In genomic region chr1:171442413-171442760, GRCm38 (mm10) we compare ENCODE assay signal across 11 mouse cellular contexts. TPM values are rescaled to one million over a fixed set of nuclear protein-coding genes. Genes with fewer than 3 reads are reported as not detected.
DNase-seq lines count a peak whose midpoint lies in the region; ATAC-seq and TF ChIP-seq lines count a peak whose summit lies in the region.
"Had no signal": no experiment of that assay in that cellular context is flagged by ENCODE, and none has a peak within 500 bp of the region (broad histone marks: within the 10 kb centered on the region; RNA-seq: fewer than 3 reads in every experiment).

No protein-coding gene starts in this region.

- 0 out of 2 replicates have a peak, but pooled peaks cover 3% of the 10 kb centered on the region for H3K9me3 ChIP-seq in kidney, embryonic 14.5 days (ENCODE audit: control insufficient read depth, low read length)
- H3K9me3 ChIP-seq in kidney, embryonic 15.5 days (replicated peaks), result no peaks in the 10 kb centered on the region; the same call in 1 of the 2 replicates
- H3K9me3 ChIP-seq in liver, postnatal 0 days (ENCODE audit: low read length), result no peaks in the 10 kb centered on the region

- DNase-seq in kidney, adult 18-20 months, result no peak
- DNase-seq in liver, postnatal 0 days, result no peak
- DNase-seq in T-cell, adult 2 months (ENCODE audit: low spot score), result no peak
- DNase-seq in thymus, adult 18-20 months, result no peak
- no peak for DNase-seq in spleen, postnatal 14 days (ENCODE audit: low spot score in 2 of 2)
- DNase-seq: cerebellum, adult 18-20 months; right cerebral cortex, postnatal 25 days; thymus, postnatal 25 days had no signal

- H3K4me1 ChIP-seq in kidney, embryonic 14.5 days (ENCODE audit: control insufficient read depth, insufficient read depth, low read length), result peaks cover 44% of the 10 kb centered on the region
- H3K4me1 ChIP-seq in cortical plate, adult 2 months (ENCODE audit: control insufficient read depth, insufficient read depth, low read length), result no peaks in the 10 kb centered on the region
- H3K4me1 ChIP-seq in kidney, embryonic 15.5 days, result peaks cover 54% of the 10 kb centered on the region
- H3K4me1 ChIP-seq in liver, postnatal 0 days (ENCODE audit: insufficient read depth), result peaks cover 20% of the 10 kb centered on the region

- no peak for ATAC-seq in kidney, embryonic 14.5 days (ENCODE audit: low FRiP score, low TSS enrichment)
- no peak for ATAC-seq in kidney, embryonic 15.5 days (replicated peaks; ENCODE audit: low FRiP score)
- no peak for ATAC-seq in liver, postnatal 0 days

- no peak for TF ChIP-seq POLR2A in cortical plate, adult 2 months (IDR thresholded peaks at IDR 0.05; ENCODE audit: extremely low read depth, insufficient read depth, low read length)

- peak overlapping the region; percentile 80 for H3K27ac ChIP-seq in kidney, embryonic 14.5 days (ENCODE audit: low read depth, low read length)
- H3K27ac ChIP-seq in cortical plate, adult 2 months (ENCODE audit: insufficient read depth, low read length), result peak overlapping the region; percentile 65; the same call in 1 of the 2 replicates
- peak overlapping the region; percentile 95 for H3K27ac ChIP-seq in kidney, embryonic 15.5 days
- H3K27ac ChIP-seq in liver, postnatal 0 days (ENCODE audit: low read depth), result peak overlapping the region; percentile 78

- no peaks in the 10 kb centered on the region for H3K27me3 ChIP-seq in kidney, embryonic 14.5 days (ENCODE audit: control insufficient read depth, insufficient read depth, low read length)
- H3K27me3 ChIP-seq in kidney, embryonic 15.5 days, result no peaks in the 10 kb centered on the region
- H3K27me3 ChIP-seq in liver, postnatal 0 days (ENCODE audit: insufficient read depth, low read length), result no peaks in the 10 kb centered on the region

- H3K9ac ChIP-seq in kidney, embryonic 14.5 days (ENCODE audit: low read depth, low read length), result 0 out of 2 replicates have a peak overlapping the region, but pooled peaks have one; percentile 25
- H3K9ac ChIP-seq in kidney, embryonic 15.5 days, result no peak overlapping the region
- H3K9ac ChIP-seq in liver, postnatal 0 days (replicated peaks), result peak overlapping the region; percentile 52

- TF ChIP-seq CTCF in cortical plate, adult 2 months (IDR thresholded peaks at IDR 0.05; ENCODE audit: extremely low read depth, insufficient read depth, low read length), result no peak
- no peak for TF ChIP-seq CTCF in liver, postnatal 0 days (IDR thresholded peaks at IDR 0.05; ENCODE audit: low read depth)

- H3K36me3 ChIP-seq in kidney, embryonic 14.5 days (ENCODE audit: control insufficient read depth, insufficient read depth, low read length), result no peaks in the 10 kb centered on the region
- peaks cover 7% of the 10 kb centered on the region for H3K36me3 ChIP-seq in kidney, embryonic 15.5 days
- H3K36me3 ChIP-seq in liver, postnatal 0 days (replicated peaks; ENCODE audit: insufficient read depth, low read length), result no peaks in the 10 kb centered on the region

- 55% methylated on average over 8 of the region's 8 CpGs for WGBS in kidney, embryonic 14.5 days
- WGBS in kidney, embryonic 15.5 days, result 60% methylated on average over 8 of the region's 8 CpGs
- WGBS in liver, postnatal 0 days (ENCODE audit: insufficient replicate concordance), result 23% methylated on average over 8 of the region's 8 CpGs

- no peak overlapping the region for H3K4me3 ChIP-seq in kidney, embryonic 14.5 days (ENCODE audit: low read length)
- no peak overlapping the region for H3K4me3 ChIP-seq in cortical plate, adult 2 months (ENCODE audit: insufficient read depth, low read length)
- peak overlapping the region; percentile 14; the same call in 1 of the 2 replicates for H3K4me3 ChIP-seq in kidney, embryonic 15.5 days (replicated peaks)
- peak overlapping the region; percentile 21 for H3K4me3 ChIP-seq in liver, postnatal 0 days (ENCODE audit: low read depth, low read length)

- no peak for TF ChIP-seq EP300 in liver, postnatal 0 days (IDR thresholded peaks at IDR 0.05; ENCODE audit: low read depth)

- 0 out of 2 replicates have a peak overlapping the region, but pooled peaks have one; percentile 21 for H3K4me2 ChIP-seq in kidney, embryonic 14.5 days (replicated peaks; ENCODE audit: low read depth, low read length)
- peak overlapping the region; percentile 68 for H3K4me2 ChIP-seq in kidney, embryonic 15.5 days
- H3K4me2 ChIP-seq in liver, postnatal 0 days (ENCODE audit: low read depth, low read length), result peak overlapping the region; percentile 64

RNA-seq across cellular contexts. Expression of gene F11r, which starts 5.1 kb away (rescaled TPM):
- 96.4 and 127 TPM in 2 replicates for polyA plus RNA-seq in kidney, embryonic 14.5 days (2014; fragmentation: Nextera tagmentation; extraction: Ambion mirVana)
- 8.0 and 9.0 TPM in 2 replicates for polyA plus RNA-seq in cortical plate, adult 2 months (2012; rRNA removed)
- 137 TPM in 2 replicates for polyA plus RNA-seq in kidney, embryonic 15.5 days (2015; fragmentation: Nextera tagmentation; extraction: Ambion mirVana)
- 57.9 and 61.7 TPM in 2 replicates for polyA plus RNA-seq in liver, postnatal 0 days (2015; fragmentation: Nextera tagmentation; extraction: Ambion mirVana)

RNA-seq across cellular contexts. Expression of gene Tstd1, which starts 23.7 kb away (rescaled TPM):
- polyA plus RNA-seq in kidney, embryonic 14.5 days (2014; fragmentation: Nextera tagmentation; extraction: Ambion mirVana), result 2.2 and 4.0 TPM in 2 replicates
- polyA plus RNA-seq in cortical plate, adult 2 months (2012; rRNA removed), result 2.1 TPM in 2 replicates
- 6.8 and 7.5 TPM in 2 replicates for polyA plus RNA-seq in kidney, embryonic 15.5 days (2015; fragmentation: Nextera tagmentation; extraction: Ambion mirVana)
- polyA plus RNA-seq in liver, postnatal 0 days (2015; fragmentation: Nextera tagmentation; extraction: Ambion mirVana), result 36.5 and 37.8 TPM in 2 replicates

RNA-seq across cellular contexts. Expression of gene Usf1, which starts 31.3 kb away (rescaled TPM):
- polyA plus RNA-seq in kidney, embryonic 14.5 days (2014; fragmentation: Nextera tagmentation; extraction: Ambion mirVana), result 85.4 and 86.4 TPM in 2 replicates
- polyA plus RNA-seq in cortical plate, adult 2 months (2012; rRNA removed), result 99.2 and 102 TPM in 2 replicates
- polyA plus RNA-seq in kidney, embryonic 15.5 days (2015; fragmentation: Nextera tagmentation; extraction: Ambion mirVana), result 71.2 and 90.9 TPM in 2 replicates
- 22.6 and 25.4 TPM in 2 replicates for polyA plus RNA-seq in liver, postnatal 0 days (2015; fragmentation: Nextera tagmentation; extraction: Ambion mirVana)

RNA-seq across cellular contexts. Expression of gene Arhgap30, which starts 53.6 kb away (rescaled TPM):
- 0.69 and 0.81 TPM in 2 replicates for polyA plus RNA-seq in kidney, embryonic 14.5 days (2014; fragmentation: Nextera tagmentation; extraction: Ambion mirVana)
- 1.6 and 2.1 TPM in 2 replicates for polyA plus RNA-seq in cortical plate, adult 2 months (2012; rRNA removed)
- 1.2 and 1.6 TPM in 2 replicates for polyA plus RNA-seq in kidney, embryonic 15.5 days (2015; fragmentation: Nextera tagmentation; extraction: Ambion mirVana)
- polyA plus RNA-seq in liver, postnatal 0 days (2015; fragmentation: Nextera tagmentation; extraction: Ambion mirVana), result 5.6 and 7.0 TPM in 2 replicates

Comparison
In these comparisons a context has a peak if more than half of its experiments do, and no peak if none do; other contexts are left out.
1. H3K4me3 ChIP-seq: peak in kidney, embryonic 15.5 days (single experiment) and liver, postnatal 0 days (single experiment); none in kidney, embryonic 14.5 days (single experiment) and cortical plate, adult 2 months (single experiment).
2. Peak in every context shown above with its lines, with median percentiles within 50 percentile points of each other: H3K27ac ChIP-seq and H3K4me2 ChIP-seq.